Mouse (Mus musculus): ENCODE measurements around the gene Bcat2.

DNA sequence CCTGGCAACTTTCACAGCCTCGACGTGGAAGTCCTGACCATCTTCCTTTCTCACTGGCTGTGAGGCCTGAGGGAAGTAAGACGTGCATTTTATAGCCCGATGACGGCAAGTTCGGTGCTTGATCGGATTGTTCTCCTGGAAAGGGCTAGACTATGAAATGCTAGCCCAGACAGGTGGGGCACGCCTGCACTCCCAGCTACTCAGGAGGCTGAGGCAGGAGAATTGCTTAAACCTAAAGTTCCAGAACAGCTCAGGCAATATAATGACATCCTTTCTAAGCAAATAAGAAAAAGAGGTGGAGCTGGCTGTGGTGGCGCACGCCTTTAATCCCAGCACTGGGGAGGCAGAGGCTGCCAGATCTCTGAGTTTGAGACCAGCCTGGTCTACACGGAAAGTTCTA lies 53.6 kb downstream of the Bcat2 start:
- TF ChIP-seq CTCF (IDR thresholded peaks at IDR 0.05; ENCODE audit: borderline replicate concordance, insufficient read depth, low read depth, low read length) (no peak), POLR2A (IDR thresholded peaks at IDR 0.05; ENCODE audit: borderline replicate concordance, insufficient read depth, low read length) (no peak)

All from cerebellum, adult 2 months (tissue).